Mouse (Mus musculus): ENCODE results near the gene Cd2bp2.

- peak; percentile 71 for TF ChIP-seq CTCF (IDR thresholded peaks at IDR 0.05)
- TF ChIP-seq EP300 (IDR thresholded peaks at IDR 0.05) = no peak
Observed at GRCm38 (mm10) chr7:127185601-127186000, 10.2 kb downstream of the Cd2bp2 start.
